Mouse (Mus musculus) R1 (cell line): ENCODE results near the gene Gm45618.
A peak's percentile ranks its signal among the peaks of the same experiment; 100 is the strongest.

Experiments used
- DNase-seq: peaks from one replicate; pipeline ENCODE4 v3.0.0-alpha.2; 2018; ENCODE audit warnings: low read depth, low spot score

Gene Gm45618

GRCm38 (mm10) chr7:142070458-142071211 lies 49.9 kb downstream of the Gm45618 start:
- DNase-seq, result peak; percentile 30
